Mouse (Mus musculus): ENCODE measurements around the gene Aup1. TPM values are rescaled to one million over a fixed set of nuclear protein-coding genes. Genes with fewer than 3 reads are reported as not detected.

The Aup1 gene
- polyA plus RNA-seq, 1 experiment from 2014 or later, result 135 TPM

DNA sequence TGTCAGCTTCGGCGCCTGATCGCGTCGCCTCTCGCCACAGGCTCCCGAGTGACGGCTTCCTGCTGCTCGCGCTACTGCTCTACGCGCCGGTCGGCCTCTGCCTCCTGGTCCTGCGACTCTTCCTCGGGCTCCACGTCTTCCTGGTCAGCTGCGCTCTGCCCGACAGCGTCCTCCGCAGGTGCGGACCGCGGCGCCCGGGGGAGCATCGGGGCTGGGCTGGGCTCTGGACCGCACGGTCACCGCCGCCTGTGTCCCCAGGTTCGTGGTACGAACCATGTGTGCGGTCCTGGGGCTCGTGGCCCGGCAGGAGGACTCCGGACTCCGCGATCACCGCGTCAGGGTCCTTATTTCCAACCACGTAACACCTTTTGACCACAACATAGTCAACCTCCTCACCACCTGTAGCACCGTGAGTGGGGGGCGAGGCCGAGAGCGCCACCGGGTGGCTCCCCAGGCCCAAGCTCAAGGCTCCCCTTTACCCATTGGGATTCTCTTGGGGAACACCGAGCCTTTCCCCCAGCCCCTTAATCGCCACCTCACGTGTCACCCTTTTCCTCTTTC is 630 bp downstream of the Aup1 start, which contains the start of gene Htra2:
TSS of gene Htra2 (minus strand) at position 403 of the 561 bp plus-strand sequence.
- WGBS, result under 1% methylated on average over 49 of the region's 50 CpGs
- no peak for DNase-seq (ENCODE audit: low spot score)

DNA sequence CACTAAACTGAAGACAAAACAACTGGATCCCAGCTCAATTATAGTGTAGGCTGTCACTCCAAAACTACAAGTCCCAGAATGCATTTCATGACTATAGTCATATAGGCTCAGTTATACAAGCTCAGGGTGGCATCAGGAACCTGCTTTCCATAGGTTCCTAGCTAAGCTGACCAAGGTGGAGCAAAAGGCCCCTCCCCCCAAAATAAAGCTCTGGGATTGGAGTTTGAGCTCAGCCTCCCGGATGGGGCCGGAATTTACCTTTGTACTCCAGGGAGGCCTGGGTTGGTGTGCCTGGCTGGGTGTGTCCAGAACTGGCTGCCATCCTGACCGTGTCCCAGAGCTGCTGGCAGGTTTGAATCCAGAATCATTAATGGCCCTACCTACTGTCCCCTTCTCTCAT is 3.5 kb downstream of the Aup1 start, which contains the start of gene Dqx1:
TSS of gene Dqx1 (plus strand) at position 55 of the 400 bp plus-strand sequence.
- Histone ChIP-seq H3K27ac (replicated peaks) (peak within 1 kb of the TSS; percentile 53), H3K27me3 (ENCODE audit: control insufficient read depth, insufficient read depth, low read length) (no peaks in the 10 kb centered on the region), H3K36me3 (ENCODE audit: control insufficient read depth, insufficient read depth, low read length) (peaks cover 11% of the 10 kb centered on the region), H3K4me3 (ENCODE audit: low read depth, low read length) (peak within 1 kb of the TSS; percentile 10; the same call in 1 of the 2 replicates), H3K9me3 (ENCODE audit: control insufficient read depth, low read length) (no peaks in the 10 kb centered on the region), H3K9ac (ENCODE audit: low read length) (0 out of 2 replicates have a peak within 1 kb of the TSS, but pooled peaks have one; percentile 27), H3K4me1 (replicated peaks; ENCODE audit: control insufficient read depth, insufficient read depth) (no peaks in the 10 kb centered on the region; the same call in 1 of the 2 replicates), H3K4me2 (replicated peaks; ENCODE audit: low read depth) (peak within 1 kb of the TSS; percentile 43)
- peak; percentile 85 for ATAC-seq (ENCODE audit: low FRiP score, low TSS enrichment)
- 29% methylated on average over 3 of the region's 3 CpGs for WGBS
- peak; percentile 91 for DNase-seq (ENCODE audit: low spot score)
- no peak for TF ChIP-seq CTCF (IDR thresholded peaks at IDR 0.05; ENCODE audit: low read depth)
- TF ChIP-seq EP300 (optimal IDR thresholded peaks at IDR 0.05), result no peak

More for the DNA sequence above, 630 bp downstream of the Aup1 start, which contains the start of gene Htra2:
- peak within 1 kb of the TSS; percentile 97 for H3K4me2 ChIP-seq (replicated peaks; ENCODE audit: low read depth)
- TF ChIP-seq CTCF (IDR thresholded peaks at IDR 0.05; ENCODE audit: low read depth) (peak; percentile 65), EP300 (optimal IDR thresholded peaks at IDR 0.05) (no peak)
- H3K9me3 ChIP-seq (ENCODE audit: control insufficient read depth, low read length), result no peaks in the 10 kb centered on the region
- H3K4me3 ChIP-seq (ENCODE audit: low read depth, low read length), result peak within 1 kb of the TSS; percentile 95
- H3K4me1 ChIP-seq (replicated peaks; ENCODE audit: control insufficient read depth, insufficient read depth), result peaks cover 3% of the 10 kb centered on the region; the same call in 1 of the 2 replicates
- H3K27ac ChIP-seq (replicated peaks), result peak within 1 kb of the TSS; percentile 91
- H3K9ac ChIP-seq (ENCODE audit: low read length), result peak within 1 kb of the TSS; percentile 96
- peaks cover 14% of the 10 kb centered on the region for H3K36me3 ChIP-seq (ENCODE audit: control insufficient read depth, insufficient read depth, low read length)
- peak; percentile 9 for ATAC-seq (ENCODE audit: low FRiP score, low TSS enrichment)
- H3K27me3 ChIP-seq (ENCODE audit: control insufficient read depth, insufficient read depth, low read length), result no peaks in the 10 kb centered on the region

DNA sequence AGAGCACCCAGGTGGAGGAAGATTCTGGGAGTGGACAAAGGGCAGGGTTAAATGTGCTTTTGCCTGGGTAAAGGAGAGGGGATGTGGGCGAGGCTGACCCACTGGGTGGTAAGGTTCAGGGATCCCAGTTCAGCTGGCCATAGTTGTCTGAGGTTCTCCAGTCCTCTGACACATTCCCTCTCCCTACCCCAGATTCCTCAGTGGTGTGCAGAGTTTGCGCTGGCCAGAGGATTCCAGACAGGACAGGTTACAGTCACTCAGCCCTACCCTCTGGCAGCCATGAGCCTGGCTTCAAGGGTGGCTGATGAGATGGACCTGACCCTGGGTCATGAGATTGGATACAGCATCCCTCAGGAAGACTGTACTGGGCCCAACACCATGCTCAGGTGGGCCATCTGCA is 4.4 kb downstream of the Aup1 start:
- TF ChIP-seq CTCF (IDR thresholded peaks at IDR 0.05; ENCODE audit: low read depth) (no peak), EP300 (optimal IDR thresholded peaks at IDR 0.05) (no peak)
- Histone ChIP-seq H3K4me3 (ENCODE audit: low read depth, low read length) (no peak overlapping the region), H3K9me3 (ENCODE audit: control insufficient read depth, low read length) (no peaks in the 10 kb centered on the region), H3K27ac (replicated peaks) (peak overlapping the region; percentile 53; the same call in 1 of the 2 replicates), H3K4me2 (replicated peaks; ENCODE audit: low read depth) (peak overlapping the region; percentile 43), H3K36me3 (ENCODE audit: control insufficient read depth, insufficient read depth, low read length) (peaks cover 11% of the 10 kb centered on the region), H3K9ac (ENCODE audit: low read length) (0 out of 2 replicates have a peak overlapping the region, but pooled peaks have one; percentile 27), H3K4me1 (replicated peaks; ENCODE audit: control insufficient read depth, insufficient read depth) (no peaks in the 10 kb centered on the region; the same call in 1 of the 2 replicates), H3K27me3 (ENCODE audit: control insufficient read depth, insufficient read depth, low read length) (no peaks in the 10 kb centered on the region)
- ATAC-seq (ENCODE audit: low FRiP score, low TSS enrichment), result no peak
- WGBS, result 92% methylated on average over 2 of the region's 2 CpGs
- DNase-seq (ENCODE audit: low spot score), result no peak

DNA sequence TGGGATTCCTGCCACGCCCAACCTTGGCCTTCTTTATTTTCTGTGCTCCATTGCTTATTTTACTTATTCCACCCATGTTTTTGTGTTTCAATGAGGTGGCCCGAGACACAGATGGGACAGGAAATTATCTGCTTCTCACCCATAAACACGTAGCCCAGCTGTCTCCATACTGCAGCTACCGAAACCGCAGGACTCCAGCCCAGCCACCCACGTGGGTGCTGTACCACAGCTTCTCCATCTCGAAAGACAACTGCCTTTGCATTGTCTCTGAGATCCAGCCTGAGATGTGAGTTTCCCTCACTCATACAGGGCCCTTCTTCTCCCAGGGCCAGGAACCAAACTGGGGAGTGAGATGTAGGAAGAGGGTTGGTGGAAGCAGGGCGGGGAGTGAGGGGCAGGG is 11.7 kb downstream of the Aup1 start:
- no peaks in the 10 kb centered on the region for H3K4me1 ChIP-seq (replicated peaks; ENCODE audit: control insufficient read depth, insufficient read depth)
- H3K9me3 ChIP-seq (ENCODE audit: control insufficient read depth, low read length), result no peaks in the 10 kb centered on the region
- no peak for TF ChIP-seq CTCF (IDR thresholded peaks at IDR 0.05; ENCODE audit: low read depth)
- no peak for TF ChIP-seq EP300 (optimal IDR thresholded peaks at IDR 0.05)
- H3K9ac ChIP-seq (ENCODE audit: low read length), result no peak overlapping the region
- ATAC-seq (ENCODE audit: low FRiP score, low TSS enrichment) (no peak), DNase-seq (ENCODE audit: low spot score) (no peak)
- H3K36me3 ChIP-seq (ENCODE audit: control insufficient read depth, insufficient read depth, low read length), result no peaks in the 10 kb centered on the region
- H3K27me3 ChIP-seq (ENCODE audit: control insufficient read depth, insufficient read depth, low read length), result peaks cover 23% of the 10 kb centered on the region; the same call in 1 of the 2 replicates
- no peak overlapping the region for H3K27ac ChIP-seq (replicated peaks)
- no peak overlapping the region for H3K4me3 ChIP-seq (ENCODE audit: low read depth, low read length)
- WGBS, result 38% methylated on average over 8 of the region's 8 CpGs
- no peak overlapping the region for H3K4me2 ChIP-seq (replicated peaks; ENCODE audit: low read depth)

DNA sequence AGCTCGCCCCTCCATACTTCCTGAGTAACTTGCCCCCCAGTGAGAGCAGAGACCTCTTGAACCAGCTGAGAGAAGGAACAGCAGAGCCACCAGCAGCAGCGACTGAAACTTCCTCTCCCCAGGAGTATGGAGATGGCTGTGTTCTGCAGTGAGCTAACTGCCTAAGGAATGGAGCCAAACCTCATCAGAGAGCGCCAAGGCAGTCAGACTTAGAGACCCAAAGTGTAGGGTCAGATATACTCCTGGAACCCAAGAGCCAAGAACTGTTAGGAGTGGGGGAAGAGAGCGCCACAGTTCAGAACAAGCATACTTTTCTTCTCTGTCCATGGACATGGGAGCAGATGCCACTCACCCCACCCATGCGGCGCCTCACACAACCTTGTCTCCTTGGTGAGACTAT is 12.1 kb downstream of the Aup1 start:
- H3K9me3 ChIP-seq (ENCODE audit: control insufficient read depth, low read length), result no peaks in the 10 kb centered on the region
- no peak overlapping the region for H3K9ac ChIP-seq (ENCODE audit: low read length)
- WGBS, result 44% methylated on average over 6 of the region's 6 CpGs
- peaks cover 28% of the 10 kb centered on the region for H3K27me3 ChIP-seq (ENCODE audit: control insufficient read depth, insufficient read depth, low read length)
- H3K36me3 ChIP-seq (ENCODE audit: control insufficient read depth, insufficient read depth, low read length), result no peaks in the 10 kb centered on the region
- DNase-seq (ENCODE audit: low spot score), result no peak
- TF ChIP-seq CTCF (IDR thresholded peaks at IDR 0.05; ENCODE audit: low read depth) (no peak), EP300 (optimal IDR thresholded peaks at IDR 0.05) (no peak)
- no peak overlapping the region for H3K4me3 ChIP-seq (ENCODE audit: low read depth, low read length)
- no peak overlapping the region for H3K27ac ChIP-seq (replicated peaks)
- H3K4me1 ChIP-seq (replicated peaks; ENCODE audit: control insufficient read depth, insufficient read depth), result no peaks in the 10 kb centered on the region
- no peak for ATAC-seq (ENCODE audit: low FRiP score, low TSS enrichment)
- H3K4me2 ChIP-seq (replicated peaks; ENCODE audit: low read depth), result no peak overlapping the region

DNA sequence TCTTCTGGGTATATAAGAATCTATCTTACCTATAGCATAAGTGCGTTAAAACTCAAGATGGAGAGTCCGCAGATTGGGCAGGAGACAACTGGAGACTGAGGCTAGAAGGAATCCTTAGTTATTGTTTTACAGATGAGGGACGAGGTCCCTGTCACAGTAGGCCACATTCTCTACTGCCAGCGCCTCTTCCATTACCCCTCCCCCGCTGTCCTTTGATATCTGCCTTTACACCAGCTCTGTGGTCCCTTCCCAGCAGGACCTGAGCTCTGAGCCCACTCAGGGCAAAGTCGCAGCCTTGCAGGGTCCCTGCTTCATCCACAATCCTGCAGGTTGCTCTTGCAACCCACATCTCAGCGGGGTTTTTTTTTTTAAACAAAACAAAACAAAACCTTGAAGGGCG is 13.9 kb downstream of the Aup1 start:
- Histone ChIP-seq H3K27ac (replicated peaks) (no peak overlapping the region), H3K4me2 (replicated peaks; ENCODE audit: low read depth) (no peak overlapping the region), H3K36me3 (ENCODE audit: control insufficient read depth, insufficient read depth, low read length) (no peaks in the 10 kb centered on the region), H3K9me3 (ENCODE audit: control insufficient read depth, low read length) (no peaks in the 10 kb centered on the region), H3K27me3 (ENCODE audit: control insufficient read depth, insufficient read depth, low read length) (peaks cover 40% of the 10 kb centered on the region), H3K4me1 (replicated peaks; ENCODE audit: control insufficient read depth, insufficient read depth) (no peaks in the 10 kb centered on the region), H3K9ac (ENCODE audit: low read length) (no peak overlapping the region), H3K4me3 (ENCODE audit: low read depth, low read length) (peak overlapping the region; percentile 28)
- DNase-seq (ENCODE audit: low spot score) (no peak), ATAC-seq (ENCODE audit: low FRiP score, low TSS enrichment) (no peak)
- 16% methylated on average over 8 of the region's 8 CpGs for WGBS
- no peak for TF ChIP-seq EP300 (optimal IDR thresholded peaks at IDR 0.05)
- no peak for TF ChIP-seq CTCF (IDR thresholded peaks at IDR 0.05; ENCODE audit: low read depth)

Data from stomach, postnatal 0 days (tissue).